ENCODE assay signal across 30 mouse cellular contexts in genomic region chr2:60346531-60346930, GRCm38 (mm10). TPM values are rescaled to one million over a fixed set of nuclear protein-coding genes. Genes with fewer than 3 reads are reported as not detected.
DNase-seq lines count a peak whose midpoint lies in the region; ATAC-seq and TF ChIP-seq lines count a peak whose summit lies in the region.
"Had no signal": no experiment of that assay in that cellular context is flagged by ENCODE, and none has a peak within 500 bp of the region (broad histone marks: within the 10 kb centered on the region; RNA-seq: fewer than 3 reads in every experiment).

No protein-coding gene starts in this region.

- H3K36me3 ChIP-seq in hindbrain, postnatal 0 days (ENCODE audit: insufficient read depth, low read length), result no peaks in the 10 kb centered on the region
- H3K36me3 ChIP-seq in hindbrain, embryonic 13.5 days, result no peaks in the 10 kb centered on the region
- H3K36me3 ChIP-seq in neural tube, embryonic 11.5 days (ENCODE audit: control insufficient read depth, insufficient read depth, low read length), result no peaks in the 10 kb centered on the region
- H3K36me3 ChIP-seq in neural tube, embryonic 15.5 days, result no peaks in the 10 kb centered on the region
- H3K36me3 ChIP-seq: intestine, embryonic 15.5 days; limb, embryonic 15.5 days; midbrain, embryonic 12.5 days; neural tube, embryonic 12.5 days had no signal

- H3K27ac ChIP-seq in hindbrain, postnatal 0 days, result no peak overlapping the region
- H3K27ac ChIP-seq in hindbrain, embryonic 13.5 days, result no peak overlapping the region
- H3K27ac ChIP-seq in neural tube, embryonic 11.5 days (ENCODE audit: low read depth, low read length), result no peak overlapping the region
- H3K27ac ChIP-seq in neural tube, embryonic 15.5 days (replicated peaks), result no peak overlapping the region
- H3K27ac ChIP-seq: intestine, embryonic 15.5 days; layer of hippocampus, adult 2 months; limb, embryonic 10.5 days; limb, embryonic 15.5 days; liver, embryonic 14.5 days; midbrain, embryonic 12.5 days; neural tube, embryonic 12.5 days had no signal

- no peaks in the 10 kb centered on the region for H3K27me3 ChIP-seq in hindbrain, postnatal 0 days (ENCODE audit: insufficient read depth, low read length)
- H3K27me3 ChIP-seq in hindbrain, embryonic 13.5 days, result peaks cover 4% of the 10 kb centered on the region; the same call in 1 of the 2 replicates
- H3K27me3 ChIP-seq in neural tube, embryonic 11.5 days (ENCODE audit: control insufficient read depth, insufficient read depth, low read length), result no peaks in the 10 kb centered on the region
- H3K27me3 ChIP-seq in neural tube, embryonic 15.5 days (replicated peaks), result peaks cover 20% of the 10 kb centered on the region
- H3K27me3 ChIP-seq: intestine, embryonic 15.5 days; limb, embryonic 15.5 days; Patski had no signal

- H3K9ac ChIP-seq in hindbrain, postnatal 0 days (replicated peaks; ENCODE audit: low read length), result no peak overlapping the region
- no peak overlapping the region for H3K9ac ChIP-seq in hindbrain, embryonic 13.5 days
- H3K9ac ChIP-seq in neural tube, embryonic 11.5 days (ENCODE audit: low read length), result no peak overlapping the region
- H3K9ac ChIP-seq in neural tube, embryonic 15.5 days (replicated peaks), result no peak overlapping the region
- H3K9ac ChIP-seq: intestine, embryonic 15.5 days; limb, embryonic 15.5 days; liver, embryonic 14.5 days; lung, embryonic 14.5 days; midbrain, embryonic 12.5 days; neural tube, embryonic 12.5 days had no signal

- ATAC-seq in hindbrain, postnatal 0 days, result no peak
- ATAC-seq in hindbrain, embryonic 13.5 days (ENCODE audit: low FRiP score), result no peak
- no peak for ATAC-seq in neural tube, embryonic 11.5 days (ENCODE audit: insufficient read depth, low FRiP score, low TSS enrichment)
- ATAC-seq in neural tube, embryonic 15.5 days (ENCODE audit: low FRiP score), result no peak
- ATAC-seq: intestine, embryonic 15.5 days; Patski had no signal

- WGBS in hindbrain, postnatal 0 days, result 45% methylated on average over 8 of the region's 8 CpGs
- WGBS in hindbrain, embryonic 13.5 days, result 47% methylated on average over 8 of the region's 8 CpGs
- 54% methylated on average over 8 of the region's 8 CpGs for WGBS in neural tube, embryonic 11.5 days
- 54% methylated on average over 8 of the region's 8 CpGs for WGBS in neural tube, embryonic 15.5 days

- no peak overlapping the region for H3K4me3 ChIP-seq in hindbrain, postnatal 0 days (ENCODE audit: low read length)
- no peak overlapping the region for H3K4me3 ChIP-seq in hindbrain, embryonic 13.5 days
- H3K4me3 ChIP-seq in neural tube, embryonic 11.5 days (ENCODE audit: low read depth, low read length), result no peak overlapping the region
- no peak overlapping the region for H3K4me3 ChIP-seq in neural tube, embryonic 15.5 days (replicated peaks)
- H3K4me3 ChIP-seq: erythroblast, embryonic 14.5 days; intestine, embryonic 15.5 days; layer of hippocampus, adult 2 months; limb, embryonic 10.5 days; limb, embryonic 15.5 days; midbrain, embryonic 12.5 days; neural tube, embryonic 12.5 days had no signal

- H3K9me3 ChIP-seq in hindbrain, postnatal 0 days (ENCODE audit: low read length), result no peaks in the 10 kb centered on the region
- no peaks in the 10 kb centered on the region for H3K9me3 ChIP-seq in hindbrain, embryonic 13.5 days
- no peaks in the 10 kb centered on the region for H3K9me3 ChIP-seq in neural tube, embryonic 11.5 days (ENCODE audit: control insufficient read depth, low read length)
- no peaks in the 10 kb centered on the region for H3K9me3 ChIP-seq in neural tube, embryonic 15.5 days (replicated peaks)
- H3K9me3 ChIP-seq: intestine, embryonic 15.5 days; limb, embryonic 10.5 days; limb, embryonic 15.5 days; midbrain, embryonic 12.5 days; neural tube, embryonic 12.5 days had no signal

- peak; percentile 21 for DNase-seq in embryo, embryonic 10 days (ENCODE audit: low spot score)
- no peak for DNase-seq in embryo, embryonic 9.5 days (ENCODE audit: extremely low spot score)
- DNase-seq in hindbrain, postnatal 0 days (ENCODE audit: low spot score), result peak; percentile 40
- DNase-seq in neural tube, embryonic 11.5 days (ENCODE audit: low spot score), result peak; percentile 19
- no peak for DNase-seq in spleen, postnatal 14 days (ENCODE audit: low spot score in 2 of 2)
- no peak for DNase-seq in layer of hippocampus, postnatal 36 days
- DNase-seq: adrenal gland, postnatal 10 days; cerebellum, adult 11 months; cerebellum, adult 9-11 months; gastrocnemius, postnatal 10 days; heart, postnatal 4 days; kidney, adult 2 months; kidney, postnatal 36 days; lung, embryonic 14.5 days; lung, postnatal 14 days; right cerebral cortex, postnatal 14 days; thymus, adult 18-20 months; thymus, postnatal 25 days had no signal

- H3K4me2 ChIP-seq in hindbrain, postnatal 0 days (ENCODE audit: low read depth, low read length), result no peak overlapping the region
- H3K4me2 ChIP-seq in hindbrain, embryonic 13.5 days, result no peak overlapping the region
- no peak overlapping the region for H3K4me2 ChIP-seq in neural tube, embryonic 11.5 days (ENCODE audit: low read depth)
- no peak overlapping the region for H3K4me2 ChIP-seq in neural tube, embryonic 15.5 days
- H3K4me2 ChIP-seq: heart, embryonic 11.5 days; intestine, embryonic 15.5 days; limb, embryonic 15.5 days; lung, embryonic 14.5 days; midbrain, embryonic 12.5 days; neural tube, embryonic 12.5 days had no signal

- H3K4me1 ChIP-seq in hindbrain, postnatal 0 days (ENCODE audit: insufficient read depth, low read length), result no peaks in the 10 kb centered on the region
- H3K4me1 ChIP-seq in hindbrain, embryonic 13.5 days (replicated peaks), result peaks cover 15% of the 10 kb centered on the region
- H3K4me1 ChIP-seq in neural tube, embryonic 11.5 days (ENCODE audit: control insufficient read depth, insufficient read depth, low read length), result peaks cover 5% of the 10 kb centered on the region; the same call in 1 of the 2 replicates
- no peaks in the 10 kb centered on the region for H3K4me1 ChIP-seq in neural tube, embryonic 15.5 days
- H3K4me1 ChIP-seq: intestine, embryonic 15.5 days; limb, embryonic 15.5 days had no signal

- no peak for TF ChIP-seq CTCF in hindbrain, postnatal 0 days (IDR thresholded peaks at IDR 0.05; ENCODE audit: low read depth)

RNA-seq across cellular contexts. Expression of gene Ly75, which starts 36.6 kb away (rescaled TPM):
- 2.5 and 2.6 TPM in 2 replicates for total RNA-seq in hindbrain, postnatal 0 days (2014; rRNA removed)
- polyA plus RNA-seq in hindbrain, postnatal 0 days (2015; fragmentation: Nextera tagmentation; extraction: Ambion mirVana), result 1.8 and 2.0 TPM in 2 replicates
- polyA plus RNA-seq in hindbrain, embryonic 13.5 days (2015; fragmentation: Nextera tagmentation; extraction: Ambion mirVana), result 0.91 and 1.2 TPM in 2 replicates
- polyA plus RNA-seq in neural tube, embryonic 11.5 days (2014; fragmentation: Nextera tagmentation; extraction: Ambion mirVana), result 2.1 and 2.6 TPM in 2 replicates
- polyA plus RNA-seq in neural tube, embryonic 15.5 days (2015; fragmentation: Nextera tagmentation; extraction: Ambion mirVana), result 1.1 and 5.3 TPM in 2 replicates
- 1 to 10 TPM in 1 of 2 experiments, under 1 TPM in 1; 0.95 to 1.3 TPM for total RNA-seq in layer of hippocampus, postnatal 36 days (2021)
- polyA plus RNA-seq: erythroblast, embryonic 14.5 days had no signal

Comparison
In these comparisons a context has a peak if more than half of its experiments do, and no peak if none do; other contexts are left out.
1. DNase-seq: peak in embryo, embryonic 10 days (single experiment), hindbrain, postnatal 0 days (single experiment) and neural tube, embryonic 11.5 days (single experiment); none in embryo, embryonic 9.5 days (single experiment), spleen, postnatal 14 days (0 of 2) and layer of hippocampus, postnatal 36 days (0 of 2).